Mouse (Mus musculus): ENCODE results near the gene Ibsp. TPM values are rescaled to one million over a fixed set of nuclear protein-coding genes. Genes with fewer than 3 reads are reported as not detected.

The Ibsp gene
- polyA plus RNA-seq, 1 experiment from 2014 or later: not detected

- ATAC-seq (ENCODE audit: insufficient read depth, low FRiP score, low TSS enrichment): no peak
Observed at GRCm38 (mm10) chr5:104351874-104352273, 52.9 kb downstream of the Ibsp start.

GRCm38 (mm10) chr5:104357575-104357974 is 58.6 kb downstream of the Ibsp start:
- H3K4me1 ChIP-seq (ENCODE audit: control insufficient read depth, insufficient read depth, low read length): no peaks in the 10 kb centered on the region
- ATAC-seq (ENCODE audit: insufficient read depth, low FRiP score, low TSS enrichment) (no peak), DNase-seq (ENCODE audit: low spot score) (no peak)
- no peaks in the 10 kb centered on the region for H3K36me3 ChIP-seq (ENCODE audit: control insufficient read depth, insufficient read depth, low read length)
- no peaks in the 10 kb centered on the region for H3K27me3 ChIP-seq (ENCODE audit: control insufficient read depth, insufficient read depth, low read length)
- no peak overlapping the region for H3K4me2 ChIP-seq (ENCODE audit: low read depth)
- WGBS: 75% methylated on average over 5 of the region's 5 CpGs
- no peaks in the 10 kb centered on the region for H3K9me3 ChIP-seq (ENCODE audit: control insufficient read depth, low read length)
- no peak overlapping the region for H3K27ac ChIP-seq (ENCODE audit: low read depth, low read length)
- H3K4me3 ChIP-seq (ENCODE audit: low read depth, low read length): no peak overlapping the region
- H3K9ac ChIP-seq (ENCODE audit: low read length): no peak overlapping the region

More at GRCm38 (mm10) chr5:104351874-104352273, 52.9 kb downstream of the Ibsp start:
- Histone ChIP-seq H3K9ac (ENCODE audit: low read length) (no peak overlapping the region), H3K4me2 (ENCODE audit: low read depth) (no peak overlapping the region), H3K4me1 (ENCODE audit: control insufficient read depth, insufficient read depth, low read length) (no peaks in the 10 kb centered on the region), H3K27ac (ENCODE audit: low read depth, low read length) (no peak overlapping the region), H3K9me3 (ENCODE audit: control insufficient read depth, low read length) (no peaks in the 10 kb centered on the region), H3K36me3 (ENCODE audit: control insufficient read depth, insufficient read depth, low read length) (no peaks in the 10 kb centered on the region), H3K27me3 (ENCODE audit: control insufficient read depth, insufficient read depth, low read length) (no peaks in the 10 kb centered on the region), H3K4me3 (ENCODE audit: low read depth, low read length) (no peak overlapping the region)
- no peak for DNase-seq (ENCODE audit: low spot score)
- WGBS: 66% methylated on average over 5 of the region's 5 CpGs

- H3K27me3 ChIP-seq (ENCODE audit: control insufficient read depth, insufficient read depth, low read length): no peaks in the 10 kb centered on the region
- ATAC-seq (ENCODE audit: insufficient read depth, low FRiP score, low TSS enrichment) (no peak), DNase-seq (ENCODE audit: low spot score) (no peak)
- H3K9me3 ChIP-seq (ENCODE audit: control insufficient read depth, low read length): no peaks in the 10 kb centered on the region
- 69% methylated on average over 7 of the region's 7 CpGs for WGBS
- H3K4me3 ChIP-seq (ENCODE audit: low read depth, low read length): no peak overlapping the region
- no peaks in the 10 kb centered on the region for H3K4me1 ChIP-seq (ENCODE audit: control insufficient read depth, insufficient read depth, low read length)
- no peak overlapping the region for H3K4me2 ChIP-seq (ENCODE audit: low read depth)
- no peaks in the 10 kb centered on the region for H3K36me3 ChIP-seq (ENCODE audit: control insufficient read depth, insufficient read depth, low read length)
- no peak overlapping the region for H3K9ac ChIP-seq (ENCODE audit: low read length)
- H3K27ac ChIP-seq (ENCODE audit: low read depth, low read length): no peak overlapping the region
Observed at GRCm38 (mm10) chr5:104358592-104358991, 59.6 kb downstream of the Ibsp start.

- H3K27ac ChIP-seq (ENCODE audit: low read depth, low read length): no peak overlapping the region
- no peak; the same call in 1 of the 2 replicates for ATAC-seq (ENCODE audit: insufficient read depth, low FRiP score, low TSS enrichment)
- no peak overlapping the region for H3K4me2 ChIP-seq (ENCODE audit: low read depth)
- 36% methylated on average over 6 of the region's 6 CpGs for WGBS
- no peak for DNase-seq (ENCODE audit: low spot score)
- no peak overlapping the region for H3K4me3 ChIP-seq (ENCODE audit: low read depth, low read length)
- H3K27me3 ChIP-seq (ENCODE audit: control insufficient read depth, insufficient read depth, low read length): no peaks in the 10 kb centered on the region
- H3K9me3 ChIP-seq (ENCODE audit: control insufficient read depth, low read length): no peaks in the 10 kb centered on the region
- no peaks in the 10 kb centered on the region for H3K36me3 ChIP-seq (ENCODE audit: control insufficient read depth, insufficient read depth, low read length)
- no peak overlapping the region for H3K9ac ChIP-seq (ENCODE audit: low read length)
- no peaks in the 10 kb centered on the region for H3K4me1 ChIP-seq (ENCODE audit: control insufficient read depth, insufficient read depth, low read length)
Observed at GRCm38 (mm10) chr5:104359257-104359656, 60.3 kb downstream of the Ibsp start.

Small RNA genes within 50 kb of the gene (microRNA-seq; reads per million reads assigned to microRNA genes)
- not detected for gene Gm23616

Other genes with a start within 250 kb of the Ibsp start
- gene Gm17660, start 221.6 kb upstream of the Ibsp start, polyA plus RNA-seq (2014; fragmentation: Nextera tagmentation; extraction: Ambion mirVana): not detected in 2 replicates
- 68.9 and 73.1 TPM in 2 replicates for gene Sparcl1, start 185.4 kb upstream of the Ibsp start, polyA plus RNA-seq (2014; fragmentation: Nextera tagmentation; extraction: Ambion mirVana)
- not detected in 2 replicates for gene Dspp, start 128.5 kb upstream of the Ibsp start, polyA plus RNA-seq (2014; fragmentation: Nextera tagmentation; extraction: Ambion mirVana)
- 0.45 and 0.77 TPM in 2 replicates for gene Dmp1, start 96.6 kb upstream of the Ibsp start, polyA plus RNA-seq (2014; fragmentation: Nextera tagmentation; extraction: Ambion mirVana)
- gene Mepe, start 26.2 kb downstream of the Ibsp start, polyA plus RNA-seq (2014; fragmentation: Nextera tagmentation; extraction: Ambion mirVana): not detected in 2 replicates
- 5.3 and 6.0 TPM in 2 replicates for gene Spp1, start 135.9 kb downstream of the Ibsp start, polyA plus RNA-seq (2014; fragmentation: Nextera tagmentation; extraction: Ambion mirVana)
- 14.6 and 14.7 TPM in 2 replicates for gene Pkd2, start 160.3 kb downstream of the Ibsp start, polyA plus RNA-seq (2014; fragmentation: Nextera tagmentation; extraction: Ambion mirVana)
- 14.1 and 15.0 TPM in 2 replicates for gene BC005561, start 209.2 kb downstream of the Ibsp start, polyA plus RNA-seq (2014; fragmentation: Nextera tagmentation; extraction: Ambion mirVana)

Data from neural tube, embryonic 11.5 days (tissue).